Mouse (Mus musculus) hindbrain, postnatal 0 days (tissue): ENCODE results near the gene March10. TPM values are rescaled to one million over a fixed set of nuclear protein-coding genes. Genes with fewer than 3 reads are reported as not detected.

Source experiments
- ATAC-seq: fragments of 200-750 bp; cut with Nextera tagmentation; 2 replicates; pipeline ENCODE4 v1.8.0; 2017; ENCODE audit warnings: mild to moderate bottlenecking, moderate TSS enrichment, moderate library complexity
- DNase-seq: peaks from one replicate; pipeline ENCODE4 v3.0.0-alpha.2; 2015; ENCODE audit warnings: low spot score
- H3K27ac ChIP-seq: fragments of 300-500 bp; sonication (generic); 2 replicates; pipeline ENCODE4 v1.5.1; 2014; ENCODE audit warnings: mild to moderate bottlenecking
- H3K27me3 ChIP-seq: fragments of 300-500 bp; sonication (generic); 2 replicates; pipeline ENCODE4 v1.6.1; 2014; ENCODE audit warnings: low read length, mixed read lengths; ENCODE audit not compliant: insufficient read depth
- H3K36me3 ChIP-seq: fragments of 300-500 bp; sonication (generic); 2 replicates; pipeline ENCODE4 v1.6.1; 2014; ENCODE audit warnings: low read length, mixed read lengths; ENCODE audit not compliant: insufficient read depth
- H3K4me1 ChIP-seq: fragments of 300-500 bp; sonication (generic); 2 replicates; pipeline ENCODE4 v1.6.1; 2014; ENCODE audit warnings: antibody characterized with exemption, low read length, mixed read lengths; ENCODE audit not compliant: insufficient read depth
- H3K4me2 ChIP-seq: fragments of 300-500 bp; sonication (generic); 2 replicates; pipeline ENCODE4 v1.6.1; 2014; ENCODE audit warnings: low read depth, mild to moderate bottlenecking, low read length, moderate library complexity, mixed read lengths
- H3K4me3 ChIP-seq: fragments of 300-500 bp; sonication (generic); 2 replicates; pipeline ENCODE4 v1.5.1; 2014; ENCODE audit warnings: low read length
- H3K9ac ChIP-seq: fragments of 300-500 bp; sonication (generic); replicated peaks from 2 replicates; pipeline ENCODE4 v1.6.1; 2014; ENCODE audit warnings: mild to moderate bottlenecking, low read length, moderate library complexity, mixed read lengths
- H3K9me3 ChIP-seq: fragments of 300-500 bp; sonication (generic); 2 replicates; pipeline ENCODE4 v1.6.1; 2016; ENCODE audit warnings: low read length, mixed read lengths
- CTCF ChIP-seq: IDR thresholded peaks from 2 replicates; pipeline ENCODE4 v1.5.1; 2016; ENCODE audit warnings: antibody characterized with exemption, control low read depth, low read depth
- WGBS: fragments of 180-500 bp; shearing (Covaris S2); extraction: QIAGEN DNeasy Blood & Tissue Kit; methylation state at CpG from one replicate; pipeline ENCODE4 v1.1.7; 2014; 5-methylcytosine and 5-hydroxymethylcytosine counted together
- polyA plus RNA-seq: library from polyadenylated mRNA; unstranded; fragments of >200 nt; fragmentation: Nextera tagmentation; extraction: Ambion mirVana; gene quantifications from 2 replicates; pipeline ENCODE4 v1.2.1, GENCODE M21; 2015
- total RNA-seq: library from RNA; depleted of rRNA; stranded (reverse); fragments of >200 nt; gene quantifications from 2 replicates; pipeline ENCODE4 v1.2.3, GENCODE M21; 2014

The March10 gene
- total and polyA plus RNA-seq, 2 experiments from 2014 or later: 0.52 to 0.58 TPM

DNA sequence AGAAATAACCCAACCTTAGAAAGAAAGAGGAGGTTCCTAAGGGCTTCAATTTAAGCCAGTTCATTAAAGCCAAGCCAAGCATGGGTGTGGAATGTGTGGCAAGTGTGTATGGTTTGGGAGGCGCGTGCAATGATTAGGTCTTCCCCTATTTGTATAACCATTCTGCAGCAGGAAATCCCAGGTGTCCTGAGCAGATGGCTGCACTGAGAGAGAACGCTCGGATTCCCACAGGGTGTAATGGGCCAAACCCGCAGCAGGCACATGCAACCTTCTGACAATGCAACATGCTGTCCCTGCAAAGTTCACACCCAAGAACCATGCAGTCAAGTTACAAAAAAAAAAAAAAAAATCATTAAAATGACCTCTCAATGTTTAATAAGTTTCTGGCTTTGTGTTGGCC is 10.8 kb downstream of the March10 start:
- Histone ChIP-seq H3K9me3 (no peaks in the 10 kb centered on the region), H3K9ac (no peak overlapping the region), H3K27me3 (no peaks in the 10 kb centered on the region), H3K4me1 (no peaks in the 10 kb centered on the region; the same call in 1 of the 2 replicates), H3K4me3 (no peak overlapping the region), H3K36me3 (no peaks in the 10 kb centered on the region), H3K4me2 (no peak overlapping the region), H3K27ac (no peak overlapping the region)
- DNase-seq (peak; percentile 33), ATAC-seq (no peak)
- 43% methylated on average over 5 of the region's 5 CpGs for WGBS
- no peak for TF ChIP-seq CTCF

DNA sequence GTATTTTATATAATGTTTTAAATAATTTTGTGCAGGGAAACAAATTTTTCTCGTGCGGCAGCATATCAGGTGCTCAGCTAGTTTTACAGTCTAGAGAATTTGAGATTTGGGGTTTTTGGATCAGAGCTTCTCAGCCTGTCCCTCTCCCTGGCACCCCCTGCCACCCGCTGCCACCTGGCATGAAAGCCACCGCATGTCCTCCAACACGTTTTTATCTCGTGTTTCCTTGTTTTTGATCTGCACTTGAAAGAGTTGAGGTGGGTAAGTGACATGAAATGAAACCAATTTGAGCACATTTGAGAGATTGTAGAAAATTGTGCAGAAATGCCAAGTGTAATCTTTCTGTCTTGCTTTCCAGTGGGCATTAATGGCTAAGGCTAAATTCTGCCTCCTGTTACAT is 11.6 kb downstream of the March10 start:
- no peaks in the 10 kb centered on the region for H3K36me3 ChIP-seq

DNA sequence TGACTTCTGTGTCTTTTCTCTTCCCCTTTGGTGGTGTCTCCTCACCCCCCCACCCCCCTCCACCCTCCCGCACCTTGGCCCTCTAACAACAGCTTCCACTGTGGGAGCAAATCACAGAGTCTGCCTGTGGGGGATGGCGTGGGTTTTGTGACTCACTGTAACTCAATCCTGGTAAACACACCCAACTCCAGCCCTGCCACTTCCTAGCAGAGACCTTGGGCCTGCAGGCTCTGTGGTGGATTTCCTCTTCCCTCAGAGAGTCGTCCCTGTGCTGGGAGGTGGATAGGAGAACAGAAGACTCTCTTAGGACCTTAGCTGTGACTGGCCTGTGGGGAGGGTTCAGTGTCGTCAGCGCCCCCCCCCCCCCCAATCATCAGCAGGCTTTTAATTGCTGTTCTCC is 13.0 kb downstream of the March10 start:
- Histone ChIP-seq H3K9me3 (no peaks in the 10 kb centered on the region), H3K4me3 (no peak overlapping the region), H3K4me1 (no peaks in the 10 kb centered on the region; the same call in 1 of the 2 replicates), H3K9ac (no peak overlapping the region), H3K27ac (no peak overlapping the region), H3K4me2 (no peak overlapping the region), H3K27me3 (no peaks in the 10 kb centered on the region), H3K36me3 (no peaks in the 10 kb centered on the region)
- DNase-seq (no peak), ATAC-seq (no peak)
- WGBS: 84% methylated on average over 5 of the region's 5 CpGs
- TF ChIP-seq CTCF: no peak

More for the DNA sequence above, 11.6 kb downstream of the March10 start:
- no peak overlapping the region for H3K9ac ChIP-seq
- DNase-seq: no peak
- H3K4me2 ChIP-seq: no peak overlapping the region
- no peak for TF ChIP-seq CTCF
- no peaks in the 10 kb centered on the region for H3K27me3 ChIP-seq
- H3K27ac ChIP-seq: no peak overlapping the region
- H3K4me1 ChIP-seq: no peaks in the 10 kb centered on the region; the same call in 1 of the 2 replicates
- ATAC-seq: no peak
- H3K9me3 ChIP-seq: no peaks in the 10 kb centered on the region
- 64% methylated on average over 6 of the region's 6 CpGs for WGBS
- no peak overlapping the region for H3K4me3 ChIP-seq

DNA sequence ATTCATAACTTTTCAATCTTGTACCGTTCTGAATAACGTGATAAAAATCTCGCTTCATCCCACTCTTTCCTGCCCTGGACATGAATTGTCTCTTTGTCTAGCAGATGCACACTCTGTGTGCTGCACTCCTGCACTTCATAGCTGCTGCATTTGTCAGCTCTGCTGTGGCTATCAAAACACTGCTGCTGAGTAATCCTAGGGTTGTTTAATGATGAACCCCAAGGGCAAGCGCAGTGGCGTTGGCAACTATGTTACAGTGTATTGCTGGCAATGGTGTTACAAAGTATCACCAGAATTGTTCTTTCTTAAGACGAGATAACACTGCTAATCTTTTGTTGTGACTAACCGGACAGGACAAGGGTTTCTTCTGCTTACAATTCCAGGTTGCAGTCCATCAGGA is 16.7 kb downstream of the March10 start:
- DNase-seq (no peak), ATAC-seq (no peak)
- no peaks in the 10 kb centered on the region for H3K9me3 ChIP-seq
- H3K36me3 ChIP-seq: no peaks in the 10 kb centered on the region
- H3K4me1 ChIP-seq: no peaks in the 10 kb centered on the region
- no peak overlapping the region for H3K9ac ChIP-seq
- no peaks in the 10 kb centered on the region for H3K27me3 ChIP-seq
- 74% methylated on average over 7 of the region's 7 CpGs for WGBS
- H3K4me3 ChIP-seq: no peak overlapping the region
- TF ChIP-seq CTCF: no peak
- no peak overlapping the region for H3K4me2 ChIP-seq
- H3K27ac ChIP-seq: no peak overlapping the region

DNA sequence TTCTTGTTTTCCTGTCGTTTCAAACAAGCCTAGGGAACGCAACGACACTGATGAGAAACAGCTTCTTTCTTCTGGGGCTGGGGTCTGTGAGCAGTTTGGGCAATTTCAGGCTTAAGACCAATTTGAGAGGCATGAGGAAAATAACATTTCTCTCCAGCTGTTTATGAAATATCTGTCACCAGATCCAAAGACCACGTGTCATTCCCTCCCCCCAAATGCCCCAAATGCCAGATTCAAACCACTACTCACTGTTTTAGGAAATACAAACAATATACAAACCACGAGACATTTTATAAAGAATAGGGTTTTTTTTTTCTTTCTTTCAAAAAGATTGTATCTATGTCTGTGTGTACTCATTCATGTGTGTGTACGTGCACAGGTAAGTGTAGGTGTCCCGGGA is 17.6 kb downstream of the March10 start:
- H3K27ac ChIP-seq: no peak overlapping the region
- H3K36me3 ChIP-seq: no peaks in the 10 kb centered on the region
- DNase-seq: no peak
- no peaks in the 10 kb centered on the region for H3K4me1 ChIP-seq
- no peaks in the 10 kb centered on the region for H3K9me3 ChIP-seq
- no peak for ATAC-seq
- no peak for TF ChIP-seq CTCF
- no peak overlapping the region for H3K9ac ChIP-seq
- H3K4me3 ChIP-seq: no peak overlapping the region
- H3K4me2 ChIP-seq: no peak overlapping the region
- 80% methylated on average over 7 of the region's 7 CpGs for WGBS
- H3K27me3 ChIP-seq: no peaks in the 10 kb centered on the region

DNA sequence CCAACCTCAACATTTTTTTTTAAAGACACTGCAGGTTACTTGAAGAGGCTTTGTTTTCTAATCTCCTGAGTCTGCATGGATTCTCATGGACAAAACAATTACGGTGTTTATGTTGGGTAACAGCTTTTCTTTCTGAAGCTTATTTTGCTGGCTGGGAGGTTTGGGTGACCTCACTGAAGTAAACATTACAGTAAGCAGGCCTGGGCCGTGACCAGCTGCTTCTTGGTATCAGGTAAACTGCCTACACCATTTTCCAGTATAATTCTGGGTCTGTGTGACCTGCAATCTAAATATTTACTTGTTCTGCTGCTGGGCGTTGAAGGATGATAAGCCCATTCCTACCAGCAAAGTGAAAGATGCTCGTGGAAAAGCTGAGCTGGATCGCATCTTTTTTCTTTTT is 30.1 kb downstream of the March10 start:
- DNase-seq (no peak), ATAC-seq (no peak)
- Histone ChIP-seq H3K4me3 (no peak overlapping the region), H3K27ac (no peak overlapping the region), H3K4me1 (no peaks in the 10 kb centered on the region), H3K9ac (no peak overlapping the region), H3K9me3 (no peaks in the 10 kb centered on the region), H3K27me3 (no peaks in the 10 kb centered on the region), H3K4me2 (no peak overlapping the region), H3K36me3 (no peaks in the 10 kb centered on the region)
- WGBS: 75% methylated on average over 5 of the region's 5 CpGs
- no peak for TF ChIP-seq CTCF

DNA sequence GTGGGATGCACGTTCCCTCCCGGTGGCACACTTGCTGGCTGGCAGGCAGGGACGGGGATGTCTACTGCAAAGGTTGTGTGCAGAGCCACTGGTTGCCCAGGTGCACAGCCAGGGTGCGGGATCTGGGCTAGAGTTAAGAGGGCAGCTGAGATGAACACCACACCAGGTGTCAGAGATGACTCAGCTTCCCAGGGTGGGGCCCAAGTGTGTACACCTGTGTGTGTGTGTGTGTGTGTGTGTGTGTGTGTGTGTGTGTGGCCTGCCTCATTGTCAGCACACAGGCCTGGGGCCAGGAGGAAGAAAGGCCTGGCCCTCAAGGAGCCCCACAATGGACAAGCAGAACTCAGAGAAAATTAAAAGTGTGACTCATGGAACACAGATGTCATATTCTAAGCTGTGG is 31.9 kb downstream of the March10 start:
- DNase-seq (no peak), ATAC-seq (no peak)
- Histone ChIP-seq H3K4me3 (no peak overlapping the region), H3K36me3 (no peaks in the 10 kb centered on the region), H3K27me3 (no peaks in the 10 kb centered on the region), H3K4me1 (no peaks in the 10 kb centered on the region), H3K9ac (no peak overlapping the region), H3K27ac (no peak overlapping the region), H3K9me3 (no peaks in the 10 kb centered on the region), H3K4me2 (no peak overlapping the region)
- TF ChIP-seq CTCF: no peak
- WGBS: 87% methylated on average over 4 of the region's 4 CpGs
